Mouse (Mus musculus) right cerebral cortex, postnatal 10 days (tissue): Measurements from ENCODE around the gene Pak6.

ENCODE experiments used
- DNase-seq, 2 experiments: peaks; one replicate each; pipeline ENCODE4 v3.0.0; 2021; ENCODE audit warnings: low spot score in 2 of 2

Gene Pak6

GRCm38 (mm10) chr2:118664975-118665516 lies 1.9 kb downstream of the Pak6 start:
- no peak for DNase-seq

GRCm38 (mm10) chr2:118665616-118666015 lies 2.5 kb downstream of the Pak6 start:
- DNase-seq: no peak

- no peak for DNase-seq
These were observed 4.1 kb downstream of the Pak6 start for GRCm38 (mm10) chr2:118667181-118667580.

- no peak for DNase-seq
These were observed 6.1 kb downstream of the Pak6 start for GRCm38 (mm10) chr2:118669245-118669644.

GRCm38 (mm10) chr2:118669785-118670184 lies 6.7 kb downstream of the Pak6 start:
- no peak for DNase-seq

GRCm38 (mm10) chr2:118671728-118672127 lies 8.6 kb downstream of the Pak6 start:
- no peak for DNase-seq

GRCm38 (mm10) chr2:118673686-118674465 lies 10.8 kb downstream of the Pak6 start:
- no peak for DNase-seq

- no peak for DNase-seq
These were observed 11.4 kb downstream of the Pak6 start for GRCm38 (mm10) chr2:118674500-118674899.

- DNase-seq: peak in 1 of 2 experiments; percentile 65
These were observed 14.0 kb downstream of the Pak6 start for GRCm38 (mm10) chr2:118676839-118677741.

- no peak for DNase-seq
These were observed 14.7 kb downstream of the Pak6 start for GRCm38 (mm10) chr2:118677817-118678216.

- DNase-seq: no peak
These were observed 16.5 kb downstream of the Pak6 start for GRCm38 (mm10) chr2:118679577-118679976.

- DNase-seq: no peak
These were observed 17.8 kb downstream of the Pak6 start for GRCm38 (mm10) chr2:118680926-118681325.

- no peak for DNase-seq
These were observed 19.6 kb downstream of the Pak6 start for GRCm38 (mm10) chr2:118682544-118683260.

GRCm38 (mm10) chr2:118685088-118685487 lies 22.0 kb downstream of the Pak6 start:
- no peak for DNase-seq

GRCm38 (mm10) chr2:118686693-118687092 lies 23.6 kb downstream of the Pak6 start:
- no peak for DNase-seq

- DNase-seq: no peak
These were observed 24.7 kb downstream of the Pak6 start for GRCm38 (mm10) chr2:118687791-118688190.

GRCm38 (mm10) chr2:118689875-118690274 lies 26.8 kb downstream of the Pak6 start:
- DNase-seq: no peak

- DNase-seq: peak in 1 of 2 experiments; percentile 50
These were observed 30.4 kb downstream of the Pak6 start for GRCm38 (mm10) chr2:118693370-118693966.

- peak; percentile 70 to 72 for DNase-seq
These were observed 32.7 kb downstream of the Pak6 start for GRCm38 (mm10) chr2:118695677-118696232.

- DNase-seq: peak in 1 of 2 experiments; percentile 46
These were observed 33.6 kb downstream of the Pak6 start for GRCm38 (mm10) chr2:118696451-118697308.
